Mouse (Mus musculus) megakaryocyte progenitor cell, adult 5-6 weeks (primary cell): Measurements from ENCODE around the gene Cic. TPM values are rescaled to one million over a fixed set of nuclear protein-coding genes. Genes with fewer than 3 reads are reported as not detected.
A peak's percentile ranks its signal among the peaks of the same experiment; 100 is the strongest.
"Not testable (repeated sequence)": the region's sequence is repeated elsewhere in the genome, so short reads cannot be mapped to it uniquely, and the experiment has no call there.

Source experiments
- ATAC-seq: replicated peaks from 2 replicates; pipeline ENCODE4 v1.8.0; 2016; ENCODE audit warnings: mild to moderate bottlenecking, moderate TSS enrichment, inconsistent platforms; ENCODE audit not compliant: poor library complexity
- total RNA-seq, 2 experiments: library from RNA; stranded (forward) in 1 of 2; stranded (reverse) in 1 of 2; fragments of 157-497, 149-512 nt in 1 of 2; fragments of 200-1000 nt in 1 of 2; gene quantifications; 2 replicates each; pipeline versions ENCODE4 v1.2.3 to v1.2.4; 2015 to 2017

The Cic gene
- total RNA-seq, 2 experiments from 2014 or later: 19.0 to 67.4 TPM

GRCm38 (mm10) chr7:25303003-25303684 is 35.6 kb downstream of the Cic start:
- no peak for ATAC-seq

DNA sequence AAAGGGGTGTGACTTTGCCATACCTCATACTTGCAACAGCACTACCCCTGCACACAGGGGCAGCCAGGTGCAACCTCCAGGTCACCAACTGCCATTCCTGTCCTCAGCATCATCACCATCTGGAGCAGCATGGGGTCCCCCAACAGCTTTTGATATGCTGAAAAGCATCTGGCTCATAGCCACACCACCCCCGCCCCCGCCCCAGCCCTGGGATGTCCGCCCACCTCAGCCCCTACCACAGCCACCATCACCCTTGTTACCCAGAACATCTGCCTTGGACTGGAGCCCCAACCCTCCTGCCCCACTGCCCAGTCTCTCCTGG is 36.1 kb downstream of the Cic start:
- no peak for ATAC-seq

- ATAC-seq: no peak
Observed at GRCm38 (mm10) chr7:25305481-25305880, 38.0 kb downstream of the Cic start.

- ATAC-seq: peak; percentile 98
Observed at GRCm38 (mm10) chr7:25305956-25306613, 38.6 kb downstream of the Cic start, which contains the start of gene Tmem145. Gene Tmem145, plus strand, starts transcription at chr7:25306106.

DNA sequence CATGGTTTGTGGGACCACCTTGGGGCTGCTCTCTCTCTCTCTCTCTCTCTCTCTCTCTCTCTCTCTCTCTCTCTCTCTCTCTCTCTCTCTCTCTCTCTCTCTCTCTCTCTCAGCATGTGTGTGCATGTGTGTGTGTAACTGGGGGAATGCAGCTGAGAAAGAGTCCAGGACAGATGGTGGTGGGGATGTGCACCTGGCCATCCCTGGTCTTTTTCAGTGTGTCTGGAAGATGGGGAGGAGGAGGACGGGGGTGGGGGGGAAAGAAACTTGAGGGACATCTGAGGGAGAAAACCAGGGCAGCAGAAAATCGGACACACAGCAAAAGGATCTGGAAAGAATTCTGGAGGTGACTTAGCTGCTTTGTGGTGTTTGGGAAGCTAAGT is 39.1 kb downstream of the Cic start:
- ATAC-seq: no peak

- no peak for ATAC-seq
Observed at GRCm38 (mm10) chr7:25308702-25309318, 41.3 kb downstream of the Cic start.

DNA sequence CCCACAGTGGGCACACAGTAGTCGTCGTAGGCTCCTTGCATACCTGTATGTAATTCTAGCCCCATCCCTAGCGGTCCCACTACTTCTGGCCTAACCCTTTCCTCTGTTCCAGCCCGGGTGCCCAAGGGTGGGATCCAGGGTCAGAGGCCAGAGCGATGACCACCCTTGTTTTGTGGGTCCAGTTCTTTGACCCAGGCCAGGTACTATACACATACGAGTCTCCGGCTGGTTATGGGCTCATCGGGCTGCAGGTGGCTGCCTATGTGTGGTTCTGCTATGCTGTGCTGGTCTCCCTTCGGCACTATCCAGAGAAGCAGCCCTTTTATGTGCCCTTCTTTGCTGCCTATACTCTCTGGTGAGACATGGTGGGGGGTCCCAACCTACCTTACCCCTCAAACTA is 41.9 kb downstream of the Cic start:
- no peak for ATAC-seq

- no peak for ATAC-seq
Observed at GRCm38 (mm10) chr7:25311193-25311592, 43.7 kb downstream of the Cic start.

DNA sequence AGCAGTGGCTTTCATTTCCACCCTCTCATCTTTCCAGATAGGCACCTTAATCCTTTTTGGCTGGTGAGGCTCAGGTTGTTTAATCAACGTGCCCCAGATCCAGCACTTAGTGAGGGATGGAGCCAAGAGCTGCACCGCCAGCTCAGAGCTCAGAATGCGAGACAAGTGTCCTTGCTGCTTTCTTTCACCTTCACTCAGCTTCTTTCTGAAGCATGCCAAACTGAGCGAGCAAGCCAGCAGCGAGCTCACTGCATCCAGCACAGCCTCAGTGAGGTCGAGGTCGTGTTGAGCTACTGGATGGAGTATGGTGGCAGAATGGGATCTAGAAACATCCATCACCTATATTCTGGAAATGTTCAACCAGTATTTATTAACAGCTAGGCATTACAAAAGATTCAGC is 45.8 kb downstream of the Cic start:
- no peak for ATAC-seq

- ATAC-seq: no peak
Observed at GRCm38 (mm10) chr7:25314606-25315305, 47.3 kb downstream of the Cic start.

DNA sequence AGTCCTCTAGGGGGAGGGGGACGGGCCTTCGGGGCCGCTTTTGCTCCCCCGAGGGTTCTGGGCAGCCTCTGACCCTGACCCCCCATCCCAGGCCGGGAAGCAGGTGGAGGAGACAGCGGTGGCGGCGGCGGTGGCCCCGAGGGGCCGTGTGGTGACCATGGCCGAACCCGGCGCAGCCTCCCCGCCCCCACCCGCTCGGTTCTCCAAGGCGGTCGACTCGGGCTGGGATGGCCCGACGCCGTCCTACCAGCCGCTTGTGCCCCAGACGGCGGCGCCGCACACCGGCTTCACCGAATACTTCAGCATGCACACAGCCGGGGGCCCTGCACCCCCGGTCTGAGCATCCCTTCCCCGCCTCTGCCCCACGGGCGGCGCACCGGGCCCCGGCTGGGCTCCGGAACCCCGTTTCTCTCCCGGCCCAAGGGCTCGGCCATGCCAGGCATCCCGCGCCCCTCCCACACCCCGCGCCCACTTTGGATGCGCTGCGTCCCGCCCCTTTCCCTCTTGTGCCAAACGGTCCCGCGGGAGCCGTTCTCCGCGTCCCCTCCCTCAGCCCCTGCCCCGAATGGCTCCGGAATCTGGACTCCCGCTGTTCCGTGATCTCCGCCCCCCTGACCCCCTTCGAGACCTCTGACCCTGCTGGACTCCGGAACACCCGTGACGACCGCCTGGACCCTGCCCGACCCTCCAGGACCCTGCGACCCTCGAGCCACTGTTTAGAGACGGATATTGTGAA is 48.0 kb downstream of the Cic start:
- no peak for ATAC-seq

GRCm38 (mm10) chr7:25316532-25317445 is 49.3 kb downstream of the Cic start, which contains the start of gene Megf8:
Gene Megf8, plus strand, starts transcription at chr7:25317164.
- ATAC-seq: peak; percentile 93

- no peak for ATAC-seq
Observed at GRCm38 (mm10) chr7:25317446-25317999, 50.0 kb downstream of the Cic start.

GRCm38 (mm10) chr7:25322058-25322484 is 54.6 kb downstream of the Cic start:
- no peak for ATAC-seq

GRCm38 (mm10) chr7:25323219-25323618 is 55.7 kb downstream of the Cic start:
- 0 out of 2 replicates have a peak, but pooled peaks have one; percentile 34 for ATAC-seq

DNA sequence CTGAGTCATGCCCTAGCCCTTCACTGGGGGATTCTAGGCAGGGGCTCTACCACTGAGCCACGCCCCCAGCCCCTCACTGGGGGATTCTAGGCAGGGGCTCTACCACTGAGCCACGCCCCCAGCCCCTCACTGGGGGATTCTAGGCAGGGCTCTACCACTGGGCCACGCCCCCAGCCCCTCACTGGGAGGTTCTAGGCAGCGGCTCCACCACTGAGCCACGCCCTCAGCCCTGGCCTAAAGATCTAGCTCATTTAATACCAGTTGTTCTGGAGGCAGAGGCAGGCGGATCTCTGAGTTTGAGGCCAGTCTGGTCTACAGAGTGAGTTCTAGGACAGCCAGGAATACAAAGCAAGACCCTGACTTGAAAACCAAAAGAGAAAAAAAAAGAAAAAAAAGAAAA is 57.9 kb downstream of the Cic start:
- ATAC-seq: not testable (repeated sequence)

DNA sequence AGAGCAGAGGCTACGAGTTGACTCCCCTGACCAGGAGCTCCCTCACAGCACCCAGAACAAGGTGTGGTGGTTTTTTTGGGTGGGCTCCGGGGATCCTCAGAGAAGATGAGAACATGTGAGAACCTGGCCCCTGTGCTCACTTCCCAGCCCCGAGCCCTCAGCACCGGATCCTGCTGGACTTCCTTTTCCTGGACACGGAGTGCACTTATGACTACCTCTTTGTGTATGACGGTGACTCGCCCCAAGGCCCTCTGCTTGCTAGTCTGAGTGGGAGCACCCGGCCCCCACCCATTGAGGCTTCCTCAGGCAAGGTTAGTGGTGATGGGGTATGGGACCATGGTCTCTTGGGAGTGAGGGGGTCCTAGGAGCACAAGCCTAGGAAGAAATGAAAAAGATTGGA is 58.7 kb downstream of the Cic start:
- ATAC-seq: no peak

GRCm38 (mm10) chr7:25333596-25334307 is 66.2 kb downstream of the Cic start:
- ATAC-seq: peak; percentile 96

GRCm38 (mm10) chr7:25334472-25334871 is 67.0 kb downstream of the Cic start:
- no peak for ATAC-seq
